Mouse (Mus musculus): ENCODE results near the gene Spata45.

DNA sequence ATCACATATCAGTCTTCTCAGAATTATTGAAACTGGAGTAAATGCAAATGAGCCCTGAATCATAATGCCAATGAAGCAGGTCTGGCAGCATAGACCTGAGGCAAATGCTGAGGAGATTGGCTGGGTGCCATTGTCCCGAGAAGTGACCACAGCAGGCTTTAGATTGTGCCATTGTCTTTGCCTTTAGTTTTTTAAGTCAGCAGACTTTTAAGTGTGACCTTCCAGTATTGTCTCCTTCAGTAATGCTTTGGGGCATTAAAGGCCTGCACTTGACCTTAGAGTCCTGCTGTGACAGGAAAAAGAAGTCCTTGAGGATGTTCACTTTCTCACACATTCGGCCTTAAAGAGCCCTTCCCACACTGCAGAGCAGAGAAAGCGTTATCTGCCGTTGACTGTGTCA is 33.8 kb downstream of the Spata45 start:
- TF ChIP-seq POLR2A (IDR thresholded peaks at IDR 0.05; ENCODE audit: borderline replicate concordance, low read depth, low read length) (no peak), CTCF (IDR thresholded peaks at IDR 0.05; ENCODE audit: low read depth, low read length) (no peak)

Measured in bone marrow macrophage, adult 2 months (primary cell).